Mouse (Mus musculus): ENCODE measurements around the gene U2surp. TPM values are rescaled to one million over a fixed set of nuclear protein-coding genes. Genes with fewer than 3 reads are reported as not detected.
A peak's percentile ranks its signal among the peaks of the same experiment; 100 is the strongest.

U2surp gene
- 10 to 100 TPM; 57.8 to 71.5 TPM for total RNA-seq (2021)

DNA sequence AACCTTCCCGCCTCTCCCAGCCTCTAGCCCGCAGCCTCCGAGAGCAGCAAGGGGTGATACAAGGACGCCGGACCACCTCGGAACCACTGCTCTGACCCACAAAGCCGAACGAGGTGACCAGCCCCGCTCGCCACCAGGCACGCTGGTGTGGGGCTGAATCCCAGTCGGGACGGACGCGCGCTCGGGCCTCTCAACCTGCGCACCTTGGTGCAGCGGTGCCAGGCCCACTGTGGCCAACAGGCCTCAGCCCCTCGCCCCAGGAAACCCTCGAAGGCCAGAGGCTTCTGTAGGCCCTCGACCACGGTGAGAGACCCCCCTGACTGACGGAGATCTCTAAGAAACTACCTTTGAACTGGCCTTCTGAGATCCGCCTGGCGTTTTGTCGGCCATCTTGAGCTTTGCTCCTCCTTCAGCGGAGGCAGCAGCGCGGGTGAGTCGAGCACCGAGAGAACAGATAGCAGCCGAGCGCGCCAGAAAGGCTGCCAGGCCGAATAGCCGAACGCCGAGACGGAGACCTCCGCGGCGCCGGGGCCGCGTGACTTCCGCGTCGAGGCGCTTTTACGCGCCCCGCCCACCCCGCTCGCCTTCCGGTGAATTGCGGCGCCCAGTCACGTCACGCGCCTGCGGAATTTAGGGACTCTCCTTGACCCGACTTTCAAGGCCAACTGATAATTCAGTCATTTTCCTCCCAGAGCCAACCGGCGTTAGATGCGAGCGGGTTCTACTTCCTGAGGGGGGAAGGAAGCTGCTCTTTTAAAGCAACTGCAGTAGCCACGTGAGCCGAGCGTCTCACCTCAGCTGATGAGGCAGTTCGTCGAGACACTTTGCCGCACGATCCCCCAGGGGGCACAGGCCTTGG is at the start of gene U2surp:
Gene U2surp (minus strand): TSS at position 525 of the 859 bp plus-strand sequence.
- intact Hi-C loops (cut with DNase I): no loop called here
- DNase-seq (ENCODE audit: low spot score in 2 of 2): peak; percentile 96 to 98

DNA sequence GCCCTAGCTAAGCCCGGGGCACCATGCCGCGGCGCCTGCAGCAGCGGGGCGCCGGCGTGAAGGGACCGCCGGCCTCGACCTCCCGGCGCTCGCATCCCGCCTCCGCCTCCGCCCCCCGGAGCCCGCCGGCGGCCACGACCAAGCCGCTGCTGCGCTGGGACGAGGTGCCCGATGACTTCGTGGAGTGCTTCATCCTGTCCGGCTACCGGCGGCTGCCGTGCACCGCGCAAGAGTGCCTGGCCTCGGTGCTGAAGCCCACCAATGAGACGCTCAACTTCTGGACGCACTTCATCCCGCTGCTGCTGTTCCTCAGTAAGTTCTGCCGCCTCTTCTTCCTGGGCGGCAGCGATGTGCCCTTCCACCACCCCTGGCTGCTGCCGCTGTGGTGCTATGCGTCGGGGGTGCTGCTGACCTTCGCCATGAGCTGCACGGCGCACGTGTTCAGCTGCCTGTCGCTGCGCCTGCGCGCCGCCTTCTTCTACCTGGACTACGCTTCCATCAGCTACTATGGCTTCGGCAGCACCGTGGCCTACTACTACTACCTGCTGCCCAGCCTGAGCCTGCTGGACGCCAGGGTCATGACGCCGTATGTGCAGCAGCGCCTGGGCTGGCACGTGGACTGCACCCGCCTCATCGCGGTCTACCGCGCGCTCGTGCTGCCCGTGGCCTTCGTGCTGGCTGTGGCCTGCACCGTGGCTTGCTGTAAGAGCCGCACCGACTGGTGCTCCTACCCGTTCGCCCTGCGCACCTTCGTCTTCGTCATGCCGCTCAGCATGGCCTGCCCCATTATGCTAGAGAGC is 48.3 kb upstream of the U2surp start:
- intact Hi-C loops (cut with DNase I): no loop called here
- peak; percentile 71 to 76 for DNase-seq (ENCODE audit: low spot score in 2 of 2)

DNA sequence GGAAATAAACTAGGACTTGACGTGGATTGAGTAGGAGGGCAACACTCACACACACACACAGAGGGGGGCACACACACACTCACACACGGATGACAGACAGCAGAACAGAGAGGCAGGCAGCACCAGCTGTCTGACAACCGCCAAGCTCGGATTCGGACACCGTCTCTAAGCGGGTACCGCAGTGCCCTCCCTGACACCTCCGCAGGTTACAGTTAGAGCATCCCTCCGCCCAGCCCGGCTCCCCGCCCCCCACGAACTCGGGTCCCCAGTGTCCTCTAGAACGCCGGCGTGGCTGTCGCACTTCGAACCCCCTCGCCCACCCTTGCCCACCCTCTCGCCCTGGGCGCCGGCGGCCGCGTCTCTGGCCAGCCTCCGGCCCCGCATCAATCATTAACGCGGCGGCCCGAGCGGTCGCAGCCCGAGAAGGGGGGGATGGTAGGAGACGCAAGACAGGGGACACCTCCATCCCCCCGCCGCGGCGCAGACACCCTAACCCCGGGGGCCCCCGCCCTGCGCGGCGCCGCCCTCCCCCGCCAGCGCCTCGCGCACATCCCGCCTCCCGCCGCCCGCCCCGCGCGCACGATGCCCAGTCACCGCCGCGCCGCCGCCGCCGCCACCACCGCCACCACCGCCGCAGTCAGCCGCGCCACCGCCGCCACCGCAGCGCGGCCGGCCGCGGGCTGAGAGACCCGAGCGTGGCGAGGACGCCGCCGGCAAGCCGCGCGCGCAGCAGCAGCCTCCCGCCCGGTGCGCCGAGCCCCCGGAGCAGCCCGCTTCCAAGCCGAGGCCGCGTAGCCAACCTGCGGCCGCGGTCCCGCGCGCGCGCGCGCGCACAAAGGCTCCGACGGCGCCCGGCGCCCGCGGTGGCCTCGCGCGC is 47.5 kb upstream of the U2surp start, which contains the start of gene Paqr9:
Gene Paqr9 (plus strand): TSS at position 599 of the 877 bp plus-strand sequence.
- DNase-seq (ENCODE audit: low spot score in 2 of 2): peak; percentile 59 to 75
- intact Hi-C loops (cut with DNase I): no loop called here

DNA sequence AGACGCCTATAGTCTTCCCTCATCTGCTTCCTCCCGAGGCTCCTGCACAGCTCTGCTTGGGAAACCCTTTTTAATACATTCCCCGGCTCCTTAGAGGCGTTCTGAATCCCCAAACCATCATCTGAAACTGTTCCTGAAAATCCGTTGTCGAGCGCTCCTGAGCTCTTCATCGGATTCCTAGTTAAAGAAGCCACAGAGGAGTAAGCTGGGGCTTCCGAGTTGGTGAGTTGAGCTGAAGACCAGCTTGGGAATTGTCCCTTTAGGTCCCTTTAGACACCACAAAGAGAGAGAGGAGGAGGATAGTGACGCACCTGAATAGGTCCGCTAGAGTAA is 46.9 kb upstream of the U2surp start:
- intact Hi-C loops (cut with DNase I): no loop called here
- no peak for DNase-seq (ENCODE audit: low spot score in 2 of 2)

DNA sequence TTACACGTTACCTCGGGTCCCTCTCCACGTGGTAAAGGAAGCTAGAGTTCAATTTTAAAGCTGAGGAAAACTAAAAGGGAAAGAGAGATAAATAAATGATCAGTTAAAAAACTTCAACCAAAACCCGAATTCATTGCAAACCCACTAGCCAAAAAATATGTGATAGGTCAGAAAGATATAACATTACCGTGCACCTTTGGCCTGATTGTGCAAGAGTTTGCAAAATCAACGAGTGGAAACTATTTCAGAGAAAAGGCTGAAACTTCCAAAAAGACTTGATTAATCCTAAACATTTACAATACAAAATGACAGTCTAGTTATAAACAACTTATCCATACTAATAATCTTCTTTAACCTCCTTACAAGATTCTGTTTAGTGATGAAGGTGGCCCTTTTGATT is 45.9 kb upstream of the U2surp start:
- DNase-seq (ENCODE audit: low spot score in 2 of 2): no peak
- intact Hi-C loops (cut with DNase I): no loop called here

DNA sequence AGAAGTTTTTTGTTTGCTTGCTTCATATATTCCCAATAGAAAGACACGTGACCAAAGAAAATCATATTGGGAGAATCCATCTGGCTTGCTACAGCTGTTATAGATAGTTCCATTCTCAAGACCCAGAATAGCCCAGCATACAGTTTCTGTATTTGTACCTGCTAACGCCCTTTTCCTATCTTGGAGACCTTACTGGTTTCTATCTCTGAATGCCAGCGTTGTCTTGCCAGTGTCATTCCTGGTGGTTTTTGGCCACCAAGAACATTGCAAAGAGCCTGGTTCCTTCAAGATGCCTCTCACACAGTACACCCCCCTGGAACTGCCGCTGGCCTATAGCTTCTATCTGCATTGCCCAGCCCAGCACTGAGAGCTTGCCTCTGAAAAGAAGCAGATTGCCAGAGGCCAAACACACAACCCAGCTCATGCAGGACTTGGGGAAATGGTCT is 44.3 kb upstream of the U2surp start:
- intact Hi-C loops (cut with DNase I): no loop called here
- DNase-seq (ENCODE audit: low spot score in 2 of 2): no peak

DNA sequence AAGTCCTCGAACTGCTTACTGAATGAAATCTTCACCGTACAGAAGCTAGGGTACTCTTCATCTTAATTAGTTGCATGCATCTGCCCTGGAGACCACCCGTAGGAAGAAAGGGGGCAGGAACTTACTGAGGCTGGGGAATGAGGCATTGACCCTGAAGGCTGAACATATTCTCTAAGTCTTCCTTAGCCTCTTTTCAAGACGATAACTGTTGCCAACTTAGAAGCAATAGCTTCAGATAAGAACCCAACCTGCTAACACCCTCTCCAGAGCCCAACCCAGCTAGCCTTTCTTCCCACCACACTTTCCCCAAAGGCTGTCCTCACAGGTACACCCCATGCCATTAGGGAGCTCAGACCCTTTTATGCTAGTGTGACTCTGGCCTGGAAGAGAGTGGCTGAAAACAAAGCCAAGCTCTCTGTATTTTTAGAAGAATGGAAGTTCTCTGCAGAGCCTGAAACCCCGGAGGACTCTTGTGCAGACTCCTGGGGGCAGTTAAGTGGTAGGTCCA is 43.5 kb upstream of the U2surp start:
- intact Hi-C loops (cut with DNase I): no loop called here
- no peak for DNase-seq (ENCODE audit: low spot score in 2 of 2)

DNA sequence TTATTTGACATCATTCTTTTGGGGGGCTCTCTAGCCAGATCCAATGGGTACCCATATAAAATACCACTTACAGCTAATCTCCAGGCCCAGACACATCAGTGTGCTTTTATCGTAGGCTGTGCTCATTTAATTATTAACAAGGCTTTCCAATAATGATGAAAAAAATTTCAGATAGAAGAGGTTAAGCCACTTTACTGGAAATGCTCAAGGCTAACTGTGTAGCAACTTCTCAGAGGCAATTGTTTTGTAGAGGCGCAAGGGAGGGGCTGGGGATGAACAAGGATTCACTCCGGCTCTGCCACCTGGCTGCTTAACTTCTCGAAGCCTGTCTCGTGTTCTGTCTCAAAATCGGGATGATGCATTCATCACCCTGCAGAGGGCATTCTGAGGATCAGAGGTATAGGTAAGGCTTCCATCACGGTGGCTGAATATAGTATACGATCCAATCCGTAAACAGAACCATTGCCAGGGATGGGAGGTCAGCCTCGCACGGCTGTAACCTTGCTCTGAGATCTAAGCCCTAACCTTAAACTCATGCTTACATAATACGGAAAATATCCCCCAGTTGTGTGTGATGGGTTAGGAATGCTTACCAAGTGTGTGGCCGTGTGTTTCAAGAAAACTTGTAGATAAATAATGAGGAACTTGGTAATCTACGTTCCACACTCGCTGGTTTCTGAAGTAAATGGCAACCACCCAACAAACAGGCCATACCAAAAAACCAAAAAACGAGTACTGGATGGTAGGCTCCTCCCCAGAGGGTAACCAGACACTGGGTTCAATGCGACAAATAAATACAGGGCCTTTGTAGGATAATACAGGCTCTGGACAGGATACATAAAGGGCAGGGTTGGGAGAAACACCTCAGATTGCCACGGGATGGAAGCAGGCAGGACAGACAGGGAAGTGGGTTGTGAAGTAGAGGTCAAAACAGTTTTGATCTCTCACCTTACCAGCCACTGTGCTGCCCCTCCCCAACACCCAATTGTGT is 42.7 kb upstream of the U2surp start:
- DNase-seq (ENCODE audit: low spot score in 2 of 2): no peak
- intact Hi-C loops (cut with DNase I): no loop called here

DNA sequence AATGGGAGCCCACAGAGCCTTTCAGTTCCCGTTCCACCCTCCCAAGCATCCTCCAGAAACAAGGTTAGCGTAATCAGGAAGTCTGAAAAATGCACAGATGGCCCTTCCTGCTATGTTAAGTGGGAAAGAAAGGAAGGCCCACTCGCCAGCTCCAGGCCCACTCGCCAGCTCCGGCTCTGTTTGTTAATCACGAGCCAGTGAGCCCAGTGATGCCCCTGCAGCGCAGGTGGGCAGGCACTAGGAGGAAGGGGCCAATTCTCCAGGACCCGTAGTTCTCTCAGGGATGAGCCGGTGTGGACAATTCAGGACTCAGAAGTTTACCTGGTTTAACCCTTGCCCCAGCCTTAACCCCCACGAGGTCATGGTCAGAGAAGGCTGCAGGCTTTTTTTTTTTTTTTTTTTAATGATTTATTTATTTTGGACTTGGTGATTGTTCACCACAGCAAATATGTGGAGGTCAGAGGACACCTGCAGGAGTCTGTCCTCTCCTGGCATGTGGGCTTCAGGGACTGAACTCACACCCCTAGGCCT is 40.4 kb upstream of the U2surp start:
- intact Hi-C loops (cut with DNase I): no loop called here
- DNase-seq (ENCODE audit: low spot score in 2 of 2): peak; percentile 31 to 44

DNA sequence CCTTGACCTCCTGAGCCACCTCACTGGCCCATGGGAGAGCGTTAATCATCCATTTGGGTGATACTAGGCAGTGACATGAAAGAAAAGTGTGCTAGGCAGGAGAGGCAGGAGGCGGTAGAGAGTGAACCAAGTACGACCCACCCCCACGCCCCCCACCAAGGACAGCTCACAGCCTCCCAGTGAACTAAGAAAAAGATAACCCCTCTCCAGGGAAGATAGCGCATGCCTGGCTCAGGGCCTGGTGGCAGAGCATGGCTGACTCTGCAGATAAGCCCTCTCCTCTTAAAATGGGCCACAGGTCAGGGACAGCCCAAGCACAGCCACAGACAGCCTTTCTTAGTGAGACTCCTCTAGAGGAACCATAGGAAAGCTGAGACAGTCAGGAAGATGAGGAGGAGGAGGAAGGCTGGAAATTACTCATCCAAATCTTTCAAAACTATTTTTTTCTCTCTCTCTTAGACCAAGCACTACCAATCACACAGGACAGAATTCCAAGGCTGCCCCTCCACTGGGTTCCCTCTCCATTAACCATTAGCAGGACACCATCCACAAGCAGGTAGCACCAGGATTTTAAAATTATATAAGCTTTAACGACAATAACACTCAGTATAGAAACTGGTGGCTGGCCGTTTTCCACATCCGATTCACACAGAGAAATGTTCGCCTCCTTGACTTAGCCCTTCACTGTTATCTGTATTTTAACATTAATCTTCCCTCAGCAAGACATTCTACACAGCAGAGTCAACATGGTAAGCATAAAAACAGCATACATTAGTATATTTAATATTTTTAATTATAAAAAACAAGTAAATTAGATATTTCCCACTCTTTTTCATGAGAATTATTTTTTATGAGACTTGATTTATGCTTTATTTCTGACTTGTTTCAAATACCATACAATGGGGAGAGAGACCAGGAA is 39.3 kb upstream of the U2surp start:
- intact Hi-C loops (cut with DNase I): no loop called here
- DNase-seq (ENCODE audit: low spot score in 2 of 2): no peak

DNA sequence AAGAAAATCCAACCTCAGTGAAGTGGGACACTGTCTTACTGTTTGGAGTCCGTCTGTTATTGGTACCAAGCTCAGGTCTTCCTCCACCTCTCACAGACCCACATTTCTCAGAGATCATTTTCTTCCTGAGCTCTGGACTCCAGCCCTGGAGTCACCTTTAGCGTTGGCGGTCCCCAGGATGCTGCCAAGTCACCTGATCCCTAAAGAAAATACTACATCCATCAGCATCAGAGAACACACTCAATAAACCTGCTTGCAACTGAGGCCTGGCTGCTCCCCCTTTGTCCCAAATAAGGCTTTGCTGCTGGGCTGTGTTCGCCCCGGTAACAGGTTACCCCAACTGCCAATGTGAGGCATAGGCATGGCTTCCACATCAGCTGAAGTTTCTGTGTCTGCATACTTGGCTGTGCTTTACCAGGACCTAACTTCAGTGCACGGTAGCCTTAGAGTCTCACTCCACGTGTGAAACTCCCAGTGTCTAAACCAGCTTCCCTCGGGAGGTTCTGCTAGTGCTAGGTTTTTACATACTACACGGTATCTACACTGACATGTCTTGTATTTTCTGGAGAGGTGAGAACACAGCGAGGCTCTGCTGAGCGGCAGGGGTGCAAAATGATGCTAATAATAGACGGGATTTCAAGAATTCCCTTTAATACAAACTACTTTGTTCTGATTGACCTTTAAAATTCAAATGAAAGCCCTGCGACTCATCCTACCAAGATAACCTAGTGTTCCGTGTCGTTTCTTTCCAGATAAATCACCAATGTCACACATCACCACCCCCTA is 38.0 kb upstream of the U2surp start:
- no peak for DNase-seq (ENCODE audit: low spot score in 2 of 2)
- intact Hi-C loops (cut with DNase I): no loop called here

DNA sequence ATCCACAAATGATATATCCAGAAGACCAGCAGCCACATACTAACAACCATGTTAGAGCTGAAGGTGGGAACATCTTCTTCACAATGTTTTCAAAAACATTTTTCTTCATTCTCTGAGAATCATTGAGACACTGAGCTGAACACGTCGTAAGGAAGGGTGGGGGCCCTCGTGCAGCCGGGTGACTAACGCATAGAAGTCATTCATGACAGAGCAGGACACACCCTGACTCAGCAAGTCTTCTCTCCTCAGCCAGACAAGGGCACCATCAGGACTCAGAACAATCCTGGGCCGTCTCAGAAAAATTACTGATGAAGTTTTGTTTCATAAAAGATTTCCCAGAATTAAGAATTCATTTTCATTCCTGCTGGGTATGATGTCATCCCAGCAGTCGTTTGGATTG is 34.9 kb upstream of the U2surp start:
- DNase-seq (ENCODE audit: low spot score in 2 of 2): no peak
- intact Hi-C loops (cut with DNase I): no loop called here

DNA sequence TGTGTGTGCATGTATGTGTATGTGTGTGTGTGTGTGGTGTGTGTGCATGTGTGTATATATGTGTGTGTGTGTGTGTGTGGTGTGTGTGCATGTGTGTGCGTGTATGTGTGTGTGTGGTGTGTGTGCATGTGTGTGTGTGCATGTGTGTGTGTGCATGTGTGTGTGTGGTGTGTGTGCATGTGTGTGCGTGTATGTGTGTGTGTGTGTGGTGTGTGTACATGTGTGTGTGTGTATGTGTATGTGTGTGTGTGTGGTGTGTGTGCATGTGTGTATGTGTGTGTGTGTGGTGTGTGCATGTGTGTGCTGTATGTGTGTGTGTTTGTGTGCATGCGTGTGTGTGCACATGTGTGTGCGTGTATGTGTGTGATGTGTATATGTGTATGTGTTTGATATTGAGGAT is 32.8 kb upstream of the U2surp start:
- DNase-seq (ENCODE audit: low spot score in 2 of 2): no peak
- intact Hi-C loops (cut with DNase I): loop anchor here (5.0 kb wide), 1 partner anchor 143 kb away; no protein-coding TSS in a partner anchor

DNA sequence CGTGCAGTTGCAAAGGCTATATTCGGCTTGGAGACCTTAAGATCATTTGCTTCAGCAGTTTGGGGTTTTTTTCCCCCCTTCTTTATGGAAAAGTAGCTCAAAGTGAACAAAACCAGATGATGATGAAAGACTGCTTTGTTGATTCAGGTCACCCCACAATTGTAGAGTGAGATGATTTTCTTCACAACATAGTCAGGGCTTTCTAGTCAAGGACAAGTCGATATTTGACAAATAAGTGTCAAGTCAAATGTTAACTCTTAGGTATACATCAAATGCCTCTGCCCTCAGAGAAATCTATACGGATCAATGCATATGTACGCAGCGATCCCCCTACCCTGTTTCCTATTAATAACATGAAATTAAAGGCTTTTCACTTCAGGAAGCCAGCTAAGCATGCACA is 30.7 kb upstream of the U2surp start:
- intact Hi-C loops (cut with DNase I): loop anchor here (5.0 kb wide), 1 partner anchor 145 kb away; no protein-coding TSS in a partner anchor
- no peak for DNase-seq (ENCODE audit: low spot score in 2 of 2)

DNA sequence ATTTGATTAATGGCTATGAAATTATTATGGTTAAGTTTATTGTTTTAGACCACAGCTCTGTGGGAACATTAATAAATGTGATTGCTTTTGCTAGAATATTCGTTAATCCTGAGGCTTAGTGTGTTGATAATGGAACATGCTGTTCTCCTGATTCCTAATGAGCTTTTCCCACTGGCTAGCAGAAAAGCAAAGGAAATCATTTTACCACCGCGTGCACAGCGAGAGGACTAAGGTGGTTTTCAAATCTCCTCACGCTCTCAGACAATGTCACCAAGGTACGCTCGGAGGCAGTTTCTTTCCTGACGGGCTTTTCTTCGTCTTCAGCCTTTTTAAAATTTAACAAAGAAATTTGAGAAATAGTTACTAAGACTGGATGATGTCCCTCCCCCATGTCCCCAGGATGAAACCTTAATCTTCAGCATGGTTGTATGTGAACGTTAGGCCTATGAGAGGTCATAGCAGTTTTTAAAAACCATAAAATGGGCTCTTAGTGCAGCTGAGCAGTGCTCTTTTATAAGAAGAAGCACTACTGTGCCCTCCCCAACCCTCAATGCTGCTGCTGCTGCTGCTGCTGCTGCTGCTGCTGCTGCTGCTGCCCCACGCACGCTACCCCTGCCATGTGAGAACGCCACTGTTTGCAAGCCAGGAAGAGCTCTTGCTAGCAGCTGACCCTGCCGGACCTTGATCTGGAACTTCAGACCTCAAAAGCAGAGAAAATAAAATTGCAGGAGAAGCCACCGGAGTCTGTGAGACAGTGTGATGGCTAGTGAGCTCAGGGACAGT is 30.0 kb upstream of the U2surp start:
- DNase-seq (ENCODE audit: low spot score in 2 of 2): no peak
- intact Hi-C loops (cut with DNase I): loop anchor here (5.0 kb wide), 1 partner anchor 145 kb away; no protein-coding TSS in a partner anchor
